Mouse (Mus musculus) cerebellum, adult 18-20 months (tissue): ENCODE measurements around the gene Gstp2.

Experiments
- DNase-seq, 2 experiments: peaks; one replicate each; pipeline ENCODE4 v3.0.0; 2021

Gstp2 gene

GRCm38 (mm10) chr19:4045966-4046865 lies at the start of gene Gstp2:
Gene Gstp2, minus strand, starts transcription at chr19:4046023.
- peak; percentile 83 to 86 for DNase-seq

DNA sequence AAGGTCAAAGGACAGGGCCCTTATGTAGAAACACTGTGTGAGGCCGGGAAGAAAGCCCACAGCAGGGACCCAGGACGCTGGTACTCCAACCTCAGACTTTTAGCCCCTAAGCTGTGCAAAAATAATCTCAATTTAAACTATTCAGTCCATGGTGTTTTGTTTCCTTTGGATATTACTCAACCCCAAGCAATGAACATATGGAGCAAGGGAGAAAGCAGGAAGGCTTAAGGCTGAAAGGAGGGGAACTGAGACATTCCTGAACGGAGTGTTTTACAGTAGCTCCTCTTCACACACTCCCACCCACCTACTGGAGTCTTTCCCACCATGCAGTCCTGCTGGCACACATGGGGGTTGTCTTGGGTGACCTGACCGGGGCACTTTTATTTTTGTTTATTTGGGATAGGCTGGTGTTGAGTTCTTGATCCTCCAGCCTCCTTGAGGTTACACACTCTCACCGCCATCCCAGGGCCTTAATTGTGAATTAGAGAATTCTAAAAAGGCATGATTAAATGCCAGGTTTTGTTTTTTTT lies 49.0 kb upstream of the Gstp2 start:
- DNase-seq: no peak

DNA sequence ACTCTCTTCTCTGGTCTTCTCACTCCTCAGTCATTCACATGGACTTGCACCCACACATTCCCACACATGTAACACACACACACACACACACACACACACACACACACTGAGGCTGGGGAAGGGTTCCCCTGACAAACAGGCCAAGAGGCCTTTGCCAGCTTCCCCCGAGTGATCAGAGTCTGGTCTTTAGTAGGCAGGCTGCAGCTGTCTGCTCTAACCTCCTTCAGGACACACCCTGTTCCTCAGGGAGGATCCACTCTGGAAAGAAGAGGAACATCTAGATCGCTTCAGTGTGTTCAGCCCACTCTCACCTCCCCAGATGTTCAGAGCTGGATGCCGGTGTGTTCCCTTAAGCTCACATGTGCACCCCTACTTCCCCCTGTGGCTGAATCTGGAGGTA lies 48.5 kb upstream of the Gstp2 start:
- no peak for DNase-seq

- no peak for DNase-seq
Measured at GRCm38 (mm10) chr19:4093772-4094171, 47.9 kb upstream of the Gstp2 start.

DNA sequence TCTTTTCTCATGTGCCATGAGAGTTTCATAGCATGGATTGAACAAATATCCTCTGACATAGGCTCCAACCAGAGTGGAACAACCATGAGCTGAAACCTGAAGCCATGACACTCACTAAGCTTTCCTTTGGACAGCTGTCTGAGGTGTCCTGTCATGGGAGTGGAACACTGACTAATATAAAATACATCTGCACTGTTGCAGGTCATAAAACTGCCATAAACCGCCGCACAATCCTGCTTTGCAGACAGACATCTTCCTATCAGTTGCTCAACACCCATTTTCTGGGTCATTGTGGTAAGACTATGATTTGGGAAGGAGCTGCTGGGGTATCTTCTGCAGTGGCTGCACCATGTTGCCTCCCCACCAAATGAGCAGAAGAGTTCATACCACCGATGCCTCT lies 46.9 kb upstream of the Gstp2 start:
- no peak for DNase-seq

DNA sequence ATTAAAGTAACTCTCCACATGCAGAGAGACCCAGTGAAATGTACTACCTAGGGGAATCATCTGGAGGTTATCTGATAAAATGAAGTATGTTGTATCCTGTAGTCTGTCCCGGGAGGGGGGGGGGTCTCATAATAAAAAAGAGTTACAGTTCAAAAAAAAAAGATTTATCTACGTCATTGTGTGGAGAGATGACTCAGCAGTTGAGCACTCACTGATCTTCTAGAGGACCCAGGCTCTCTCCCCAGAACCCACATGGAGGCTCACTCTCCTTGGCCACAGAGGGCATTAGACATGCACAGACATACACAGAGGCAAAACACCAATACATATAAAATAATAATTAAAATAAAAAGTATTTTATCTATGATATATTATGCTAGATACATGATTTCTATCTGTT lies 45.6 kb upstream of the Gstp2 start:
- no peak for DNase-seq

- no peak for DNase-seq
Measured at GRCm38 (mm10) chr19:4090446-4090845, 44.6 kb upstream of the Gstp2 start.

GRCm38 (mm10) chr19:4089128-4089527 lies 43.3 kb upstream of the Gstp2 start:
- DNase-seq: no peak

DNA sequence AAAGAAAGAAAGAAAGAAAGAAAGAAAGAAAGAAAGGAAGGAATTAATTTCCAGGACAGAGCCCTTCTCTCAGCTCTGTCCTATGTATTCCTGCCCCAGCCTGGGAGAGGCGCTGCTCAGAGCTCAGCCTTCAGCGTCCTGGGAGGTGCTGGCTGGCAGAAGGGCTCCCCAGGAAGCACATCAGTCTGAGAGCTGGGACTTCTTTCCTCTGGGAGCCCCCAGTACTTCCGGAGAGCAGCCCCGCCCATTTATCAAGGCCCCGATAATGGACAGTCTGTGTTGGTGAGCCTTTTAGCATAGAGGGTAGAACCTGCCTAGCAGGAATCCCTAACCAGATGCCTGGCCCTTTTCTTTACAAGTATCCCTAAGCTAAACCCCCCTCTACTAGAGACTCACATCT lies 42.3 kb upstream of the Gstp2 start:
- DNase-seq: no peak

GRCm38 (mm10) chr19:4087090-4087489 lies 41.3 kb upstream of the Gstp2 start:
- DNase-seq: peak in 1 of 2 experiments; percentile 16

GRCm38 (mm10) chr19:4086156-4086555 lies 40.3 kb upstream of the Gstp2 start:
- no peak for DNase-seq

GRCm38 (mm10) chr19:4084984-4085383 lies 39.2 kb upstream of the Gstp2 start:
- peak in 1 of 2 experiments; percentile 27 for DNase-seq

DNA sequence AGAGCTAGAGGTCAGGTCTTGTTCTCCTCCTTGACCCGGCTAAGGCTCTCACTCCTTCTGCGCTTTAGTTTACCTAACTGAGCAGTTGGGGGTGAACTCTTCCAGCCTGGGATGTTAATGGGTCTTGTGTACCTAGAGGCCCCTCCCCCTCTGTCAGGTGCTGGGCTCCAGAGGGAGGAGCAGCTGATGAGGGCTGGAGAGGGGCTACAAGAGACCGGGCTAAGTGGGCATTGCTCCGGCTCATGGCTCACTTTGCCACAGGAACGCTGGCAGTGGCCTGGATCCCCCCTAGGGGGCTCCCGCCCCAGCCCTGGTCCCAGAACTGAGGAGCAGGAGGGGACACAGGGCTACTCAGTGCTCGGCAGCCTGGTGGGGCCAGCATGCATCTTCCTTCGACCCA lies 38.0 kb upstream of the Gstp2 start:
- no peak for DNase-seq

- peak in 1 of 2 experiments; percentile 44 for DNase-seq
Measured at GRCm38 (mm10) chr19:4083316-4083715, 37.5 kb upstream of the Gstp2 start.

GRCm38 (mm10) chr19:4082219-4082965 lies 36.6 kb upstream of the Gstp2 start:
- DNase-seq: peak in 1 of 2 experiments; percentile 44

- DNase-seq: no peak
Measured at GRCm38 (mm10) chr19:4081394-4081793, 35.6 kb upstream of the Gstp2 start, which contains the start of gene Cabp2. Gene Cabp2, plus strand, starts transcription at chr19:4081578.

GRCm38 (mm10) chr19:4080511-4081009 lies 34.7 kb upstream of the Gstp2 start:
- DNase-seq: peak; percentile 85 to 90

GRCm38 (mm10) chr19:4079594-4079993 lies 33.8 kb upstream of the Gstp2 start:
- no peak for DNase-seq

- DNase-seq: no peak
Measured at GRCm38 (mm10) chr19:4075531-4075930, 29.7 kb upstream of the Gstp2 start.

DNA sequence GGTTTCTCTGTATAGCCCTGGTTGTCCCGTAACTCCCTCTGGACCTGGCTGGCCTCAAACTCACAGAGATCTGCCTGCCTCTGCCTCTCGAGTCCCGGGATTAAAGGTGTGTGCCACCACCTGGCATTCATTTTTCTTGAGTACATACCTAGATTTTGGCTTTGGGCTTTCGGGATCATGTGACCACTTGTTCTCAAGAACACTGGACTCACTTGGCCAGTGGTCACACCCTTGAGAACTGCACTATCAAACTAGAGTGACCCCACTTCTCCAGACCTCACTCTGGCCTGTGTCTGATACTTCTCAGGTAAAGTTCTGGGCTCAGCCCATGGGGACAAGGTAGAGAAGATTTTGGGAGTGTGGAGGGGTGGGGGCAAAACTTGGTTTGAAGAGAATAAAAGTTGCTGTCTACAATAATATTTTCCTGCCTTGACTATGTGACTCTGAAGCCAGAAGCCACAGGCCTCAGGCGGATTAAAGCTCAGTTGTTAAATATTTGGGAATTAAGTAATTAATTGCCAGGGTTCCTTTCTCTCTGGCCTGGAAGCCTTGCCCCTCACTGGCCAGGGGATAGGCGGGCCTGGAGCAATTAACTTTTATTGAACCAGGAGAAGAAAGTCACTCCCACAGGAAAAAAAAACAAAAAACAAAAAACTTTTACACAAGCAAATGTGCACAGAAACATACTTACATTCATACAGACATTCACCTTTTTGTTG lies 27.0 kb upstream of the Gstp2 start:
- DNase-seq: no peak

DNA sequence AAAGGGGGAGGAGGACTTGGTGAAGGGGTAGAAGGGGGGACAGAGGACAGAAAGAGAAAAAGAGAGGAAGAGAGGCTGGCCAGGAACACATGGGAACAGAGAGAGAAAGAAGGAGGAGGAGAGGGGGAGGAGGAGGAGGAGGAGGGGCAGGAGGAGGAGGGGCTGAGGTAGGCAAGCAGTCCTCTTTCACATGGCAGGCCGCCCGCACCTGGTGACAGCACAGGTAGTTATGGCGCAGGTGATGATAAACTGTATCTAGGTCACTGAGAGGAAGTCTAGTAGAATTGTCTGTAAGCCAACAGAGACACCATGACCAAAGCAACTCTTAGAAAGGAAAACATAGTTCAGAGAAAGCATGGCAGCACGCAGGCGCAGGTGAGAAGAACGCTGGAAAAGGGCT lies 25.6 kb upstream of the Gstp2 start:
- DNase-seq: peak; percentile 45 to 48

DNA sequence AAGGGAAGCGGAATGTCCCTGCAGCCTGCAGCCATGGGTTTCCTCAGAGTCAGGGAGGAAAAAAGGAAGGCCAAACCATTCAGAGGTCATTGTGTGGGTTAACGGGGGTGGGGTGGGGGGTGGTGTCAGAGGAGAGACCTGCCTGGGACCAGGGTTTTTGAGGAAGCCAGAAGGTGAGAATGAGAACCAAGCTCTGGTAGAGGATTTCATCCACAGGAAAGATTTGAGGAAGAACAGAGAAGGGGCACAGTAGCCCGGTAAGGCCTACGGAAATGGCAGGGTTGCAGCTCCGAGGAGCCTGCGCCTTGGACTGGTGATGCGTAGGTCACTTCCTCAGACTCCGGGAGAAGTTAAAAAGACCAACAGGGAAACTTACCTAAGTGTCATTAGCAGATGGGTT lies 24.9 kb upstream of the Gstp2 start:
- no peak for DNase-seq

DNA sequence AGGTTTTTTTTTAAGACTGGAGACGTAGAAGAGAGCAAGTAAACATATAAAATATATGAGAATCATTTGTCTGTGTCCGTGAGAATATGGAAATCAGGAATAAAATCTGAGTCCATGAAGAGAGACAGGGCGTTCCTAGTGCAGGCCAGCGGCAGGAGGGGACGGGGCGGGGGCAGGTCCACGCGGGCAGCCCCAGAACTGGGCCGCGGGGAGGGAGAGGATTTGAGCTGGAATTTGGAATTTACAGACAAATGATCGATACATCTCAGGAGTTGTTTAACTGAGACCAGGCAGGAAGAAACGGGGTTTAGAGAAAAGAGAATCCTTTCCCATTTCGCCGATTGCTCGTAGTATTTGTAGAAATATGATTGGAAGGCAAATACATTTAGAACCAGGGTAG lies 24.5 kb upstream of the Gstp2 start:
- DNase-seq: no peak
